Mouse (Mus musculus): ENCODE measurements around the gene Cd300ld2.

GRCm38 (mm10) chr11:115052991-115053390 is 37.0 kb upstream of the Cd300ld2 start:
- TF ChIP-seq CTCF (IDR thresholded peaks at IDR 0.05; ENCODE audit: borderline replicate concordance, extremely low read depth, insufficient read depth, insufficient read length) (no peak), POLR2A (IDR thresholded peaks at IDR 0.05; ENCODE audit: borderline replicate concordance, extremely low read depth, insufficient read depth, insufficient read length, poor library complexity, severe bottlenecking) (no peak)
